Mouse (Mus musculus): ENCODE data around the gene Slc1a6. TPM values are rescaled to one million over a fixed set of nuclear protein-coding genes. Genes with fewer than 3 reads are reported as not detected.

Gene Slc1a6
- polyA plus RNA-seq (2015; fragmentation: Nextera tagmentation; extraction: Ambion mirVana): 0.81 and 1.6 TPM in 2 replicates

DNA sequence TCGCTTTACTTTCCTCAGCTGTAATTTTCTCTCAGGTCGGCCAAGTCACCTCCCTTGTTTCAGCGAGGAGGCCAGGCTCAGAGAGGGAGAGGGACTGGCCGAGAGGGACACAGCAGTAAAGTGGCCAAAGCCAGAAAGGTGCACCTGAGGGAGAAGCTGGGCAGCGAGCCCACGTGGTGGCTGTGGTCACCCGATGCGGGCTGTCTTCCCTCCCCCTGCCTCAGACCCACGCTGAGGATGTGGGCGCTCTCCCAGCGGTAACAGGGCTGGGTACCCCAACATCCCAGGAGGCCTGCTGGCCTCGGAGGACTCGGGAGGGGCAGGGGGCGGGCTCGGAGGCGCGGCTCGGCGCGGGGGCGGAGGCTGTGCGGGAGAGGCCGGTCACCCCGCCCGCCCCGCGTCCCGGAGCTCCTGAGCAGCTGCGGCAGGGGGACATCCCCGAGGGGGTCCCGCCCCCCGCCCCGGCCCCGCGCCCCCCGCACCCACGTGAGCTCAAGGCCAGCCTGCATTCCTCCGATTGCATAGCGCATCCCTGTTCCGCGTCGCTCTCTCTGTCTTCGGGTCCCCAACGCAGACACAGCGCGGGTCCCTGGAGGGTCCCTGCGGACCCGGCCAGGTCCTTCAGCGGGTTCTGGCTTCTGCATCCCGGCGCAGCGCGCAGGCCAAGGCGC, at the start of gene Slc1a6:
Gene Slc1a6, plus strand, starts transcription at position 516 of the 671 bp plus-strand sequence.
- Histone ChIP-seq H3K4me1 (ENCODE audit: control insufficient read depth, insufficient read depth, low read length) (peaks cover 4% of the 10 kb centered on the region), H3K4me3 (ENCODE audit: low read length) (peak within 1 kb of the TSS; percentile 63), H3K27ac (ENCODE audit: low read length) (no peak within 1 kb of the TSS), H3K27me3 (replicated peaks; ENCODE audit: control insufficient read depth, insufficient read depth, low read length) (no peaks in the 10 kb centered on the region), H3K36me3 (ENCODE audit: control insufficient read depth, insufficient read depth, low read length) (no peaks in the 10 kb centered on the region), H3K9ac (ENCODE audit: low read depth, low read length) (peak within 1 kb of the TSS; percentile 74), H3K4me2 (ENCODE audit: low read depth, low read length) (peak within 1 kb of the TSS; percentile 99), H3K9me3 (ENCODE audit: control insufficient read depth, low read length) (no peaks in the 10 kb centered on the region)
- peak; percentile 82 for ATAC-seq
- WGBS: under 1% methylated on average over 36 of the region's 54 CpGs

DNA sequence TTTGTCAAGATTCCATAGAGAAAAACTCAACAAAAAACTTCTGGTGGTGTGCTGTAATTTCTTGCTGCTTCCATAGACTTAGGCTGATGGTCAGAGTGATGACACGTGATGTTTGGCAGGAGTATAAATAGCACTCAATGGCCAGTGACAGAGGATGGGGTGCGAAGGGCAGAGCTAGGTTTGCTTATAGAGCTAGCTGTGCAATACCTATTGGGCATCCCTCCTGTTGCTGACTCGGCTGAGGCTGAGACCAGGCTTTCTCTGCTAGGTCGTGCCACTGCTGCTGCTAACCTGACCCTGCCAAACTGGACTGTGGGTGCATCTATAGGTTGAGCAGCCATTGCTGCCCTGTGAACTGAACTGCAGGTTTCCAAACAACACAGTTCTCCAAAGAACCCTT, 40.5 kb upstream of the Slc1a6 start:
- 84% methylated on average over 4 of the region's 4 CpGs for WGBS

DNA sequence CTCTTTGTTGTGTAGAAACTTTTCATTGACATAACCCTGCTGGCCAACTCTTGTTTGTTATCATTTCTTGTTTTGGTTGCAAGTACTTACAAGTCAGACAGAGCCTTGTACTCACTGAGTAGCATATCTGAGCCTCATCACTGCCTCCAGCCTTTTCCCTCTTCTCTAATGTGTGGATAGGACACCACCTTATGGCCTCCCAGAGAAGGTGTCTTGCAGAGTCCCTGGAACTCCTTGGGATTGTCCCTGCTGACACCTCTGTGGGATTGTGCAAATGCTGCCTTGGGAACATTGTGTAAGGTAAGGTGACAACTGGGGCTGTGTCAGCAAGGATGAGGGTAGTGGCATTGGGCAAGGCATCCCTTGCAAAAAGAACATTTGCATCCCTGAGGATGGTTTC, 36.6 kb upstream of the Slc1a6 start:
- Histone ChIP-seq H3K9ac (ENCODE audit: low read depth, low read length) (no peak overlapping the region), H3K36me3 (ENCODE audit: control insufficient read depth, insufficient read depth, low read length) (no peaks in the 10 kb centered on the region), H3K27ac (ENCODE audit: low read length) (no peak overlapping the region), H3K27me3 (replicated peaks; ENCODE audit: control insufficient read depth, insufficient read depth, low read length) (no peaks in the 10 kb centered on the region), H3K4me3 (ENCODE audit: low read length) (no peak overlapping the region), H3K9me3 (ENCODE audit: control insufficient read depth, low read length) (no peaks in the 10 kb centered on the region), H3K4me1 (ENCODE audit: control insufficient read depth, insufficient read depth, low read length) (peaks cover 7% of the 10 kb centered on the region), H3K4me2 (ENCODE audit: low read depth, low read length) (no peak overlapping the region)
- no peak for ATAC-seq

More for the DNA sequence above, 40.5 kb upstream of the Slc1a6 start:
- ATAC-seq: no peak
- H3K36me3 ChIP-seq (ENCODE audit: control insufficient read depth, insufficient read depth, low read length): no peaks in the 10 kb centered on the region
- H3K4me3 ChIP-seq (ENCODE audit: low read length): no peak overlapping the region
- no peaks in the 10 kb centered on the region for H3K9me3 ChIP-seq (ENCODE audit: control insufficient read depth, low read length)
- H3K9ac ChIP-seq (ENCODE audit: low read depth, low read length): no peak overlapping the region
- no peaks in the 10 kb centered on the region for H3K27me3 ChIP-seq (replicated peaks; ENCODE audit: control insufficient read depth, insufficient read depth, low read length)
- no peaks in the 10 kb centered on the region for H3K4me1 ChIP-seq (ENCODE audit: control insufficient read depth, insufficient read depth, low read length)
- H3K4me2 ChIP-seq (ENCODE audit: low read depth, low read length): no peak overlapping the region
- H3K27ac ChIP-seq (ENCODE audit: low read length): no peak overlapping the region

DNA sequence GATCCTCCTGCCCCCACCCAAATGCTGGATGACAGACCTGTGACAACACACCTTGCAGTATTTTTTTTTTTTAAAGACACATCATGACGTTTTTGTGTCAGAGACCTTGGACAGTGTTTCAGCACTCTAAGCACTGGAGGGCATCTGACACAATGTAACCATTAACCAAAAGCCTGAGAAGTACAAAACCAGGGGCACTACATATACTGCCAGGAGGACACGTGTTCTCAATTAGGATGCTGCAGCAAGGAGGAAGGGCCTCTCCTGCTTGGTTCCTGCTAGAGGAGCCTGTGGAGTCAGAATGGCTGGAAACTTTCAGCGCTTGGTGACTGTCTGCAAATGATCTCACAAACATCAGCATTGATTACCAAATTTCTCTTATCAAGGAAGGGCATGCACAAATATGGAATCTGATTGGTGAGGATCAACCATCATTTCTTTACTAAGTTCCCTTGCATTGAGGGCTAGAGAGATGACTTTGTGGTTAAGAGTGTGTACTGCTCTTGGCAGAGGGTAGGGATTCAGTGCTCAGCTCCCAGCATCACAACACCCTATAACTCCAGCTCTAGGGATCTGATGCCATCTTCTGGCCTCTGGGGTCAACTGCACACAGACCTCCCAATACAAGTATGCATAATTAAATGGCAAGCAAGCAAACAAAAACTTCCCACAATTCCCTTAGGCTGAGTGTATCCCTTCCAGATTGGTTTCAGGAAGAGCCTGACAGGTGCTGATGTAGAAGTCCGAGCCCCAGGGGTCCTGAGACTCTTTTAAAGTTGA, 34.7 kb upstream of the Slc1a6 start:
- ATAC-seq: no peak
- peaks cover 7% of the 10 kb centered on the region for H3K4me1 ChIP-seq (ENCODE audit: control insufficient read depth, insufficient read depth, low read length)
- H3K9ac ChIP-seq (ENCODE audit: low read depth, low read length): no peak overlapping the region
- no peaks in the 10 kb centered on the region for H3K27me3 ChIP-seq (replicated peaks; ENCODE audit: control insufficient read depth, insufficient read depth, low read length)
- H3K9me3 ChIP-seq (ENCODE audit: control insufficient read depth, low read length): no peaks in the 10 kb centered on the region
- no peak overlapping the region for H3K4me3 ChIP-seq (ENCODE audit: low read length)
- H3K4me2 ChIP-seq (ENCODE audit: low read depth, low read length): no peak overlapping the region
- H3K27ac ChIP-seq (ENCODE audit: low read length): no peak overlapping the region
- 56% methylated on average over 4 of the region's 4 CpGs for WGBS
- H3K36me3 ChIP-seq (ENCODE audit: control insufficient read depth, insufficient read depth, low read length): no peaks in the 10 kb centered on the region

DNA sequence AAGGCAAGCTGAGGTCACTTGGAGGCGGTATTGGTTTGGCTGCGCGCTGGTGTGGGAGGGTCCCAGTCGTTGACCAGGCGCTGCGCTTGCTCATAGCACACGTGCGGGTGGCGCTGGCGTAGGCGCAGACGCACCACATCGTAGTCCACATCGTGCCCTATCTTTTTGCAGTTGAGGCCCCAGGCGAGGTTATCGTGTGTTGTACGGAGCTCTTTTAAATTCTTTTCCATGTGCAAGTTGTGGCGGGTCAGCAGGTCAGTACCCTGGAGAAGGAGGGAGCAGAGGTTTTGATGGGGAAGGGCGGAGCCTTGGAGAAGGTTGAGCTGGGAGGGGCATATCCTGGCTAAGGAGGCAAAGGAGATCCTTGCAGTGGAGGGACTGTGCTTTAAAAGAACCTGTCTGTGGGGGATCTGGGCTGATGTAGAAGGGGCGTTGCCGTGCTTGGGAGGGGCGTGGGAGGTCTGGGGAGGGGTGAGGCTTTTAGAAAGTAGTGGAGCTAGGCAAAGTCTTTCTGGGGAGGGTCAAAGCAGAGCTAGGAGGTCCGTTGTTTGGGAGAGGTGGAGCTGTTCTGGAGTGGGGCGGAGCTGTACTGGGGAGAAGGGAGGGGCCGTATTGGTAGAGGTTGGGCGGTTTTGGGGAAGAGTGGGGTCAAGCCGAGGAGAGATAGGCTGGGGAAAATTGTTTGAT, 33.1 kb upstream of the Slc1a6 start:
- H3K9ac ChIP-seq (ENCODE audit: low read depth, low read length): peak overlapping the region; percentile 37; the same call in 1 of the 2 replicates
- peak overlapping the region; percentile 43 for H3K4me3 ChIP-seq (ENCODE audit: low read length)
- peak; percentile 79 for ATAC-seq
- peaks cover 7% of the 10 kb centered on the region for H3K4me1 ChIP-seq (ENCODE audit: control insufficient read depth, insufficient read depth, low read length)
- H3K9me3 ChIP-seq (ENCODE audit: control insufficient read depth, low read length): no peaks in the 10 kb centered on the region
- H3K4me2 ChIP-seq (ENCODE audit: low read depth, low read length): peak overlapping the region; percentile 72
- no peaks in the 10 kb centered on the region for H3K27me3 ChIP-seq (replicated peaks; ENCODE audit: control insufficient read depth, insufficient read depth, low read length)
- H3K36me3 ChIP-seq (ENCODE audit: control insufficient read depth, insufficient read depth, low read length): no peaks in the 10 kb centered on the region
- H3K27ac ChIP-seq (ENCODE audit: low read length): no peak overlapping the region
- WGBS: 2% methylated on average over 27 of the region's 27 CpGs

DNA sequence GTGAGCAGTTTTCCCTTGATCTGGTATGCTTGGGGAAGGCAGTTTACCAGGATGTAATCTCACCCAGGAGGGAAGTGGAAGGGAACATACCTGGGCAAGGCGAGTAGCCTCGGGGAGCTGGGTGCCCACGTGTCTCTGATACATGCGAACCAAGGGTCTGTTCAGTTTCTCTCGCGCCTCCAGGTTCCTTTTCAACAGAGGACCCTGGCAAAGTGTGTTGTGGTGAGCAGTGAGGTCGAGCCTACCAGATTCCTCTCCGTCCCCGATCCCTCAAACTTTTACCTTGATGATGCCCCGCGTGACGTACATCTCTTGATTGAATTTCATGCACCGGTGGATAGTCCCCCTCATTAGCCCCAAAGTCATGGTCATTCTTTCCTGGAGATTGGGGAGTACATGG, 32.1 kb upstream of the Slc1a6 start:
- 80% methylated on average over 13 of the region's 13 CpGs for WGBS
- Histone ChIP-seq H3K9ac (ENCODE audit: low read depth, low read length) (no peak overlapping the region), H3K36me3 (ENCODE audit: control insufficient read depth, insufficient read depth, low read length) (no peaks in the 10 kb centered on the region)

DNA sequence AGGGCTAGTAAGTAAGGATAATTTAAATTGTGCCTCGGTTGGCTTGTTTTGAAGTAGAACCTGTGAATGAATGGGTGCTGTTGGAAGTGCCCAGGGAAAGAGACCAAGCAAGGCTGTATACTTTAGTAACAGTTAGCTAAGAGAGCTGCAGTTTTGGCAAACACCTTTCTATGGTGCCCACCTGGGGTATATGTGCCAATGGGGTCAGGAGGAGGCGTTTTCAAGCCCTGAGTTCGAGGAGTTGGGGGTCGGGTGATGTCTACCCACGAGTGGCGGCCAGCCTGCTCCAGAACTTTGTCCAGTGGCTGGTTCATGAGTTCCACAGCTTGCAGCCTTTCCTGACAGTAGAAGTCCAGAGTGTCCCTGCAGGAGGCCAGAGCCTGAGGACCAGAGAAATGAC, 31.4 kb upstream of the Slc1a6 start:
- H3K36me3 ChIP-seq (ENCODE audit: control insufficient read depth, insufficient read depth, low read length): no peaks in the 10 kb centered on the region
- H3K27ac ChIP-seq (ENCODE audit: low read length): no peak overlapping the region
- no peak overlapping the region for H3K9ac ChIP-seq (ENCODE audit: low read depth, low read length)
- no peak for ATAC-seq
- peaks cover 7% of the 10 kb centered on the region for H3K4me1 ChIP-seq (ENCODE audit: control insufficient read depth, insufficient read depth, low read length)
- H3K27me3 ChIP-seq (replicated peaks; ENCODE audit: control insufficient read depth, insufficient read depth, low read length): no peaks in the 10 kb centered on the region
- H3K9me3 ChIP-seq (ENCODE audit: control insufficient read depth, low read length): no peaks in the 10 kb centered on the region
- no peak overlapping the region for H3K4me2 ChIP-seq (ENCODE audit: low read depth, low read length)
- no peak overlapping the region for H3K4me3 ChIP-seq (ENCODE audit: low read length)
- 91% methylated on average over 6 of the region's 6 CpGs for WGBS

More for the DNA sequence above, 32.1 kb upstream of the Slc1a6 start:
- Histone ChIP-seq H3K27me3 (replicated peaks; ENCODE audit: control insufficient read depth, insufficient read depth, low read length) (no peaks in the 10 kb centered on the region), H3K4me2 (ENCODE audit: low read depth, low read length) (no peak overlapping the region), H3K9me3 (ENCODE audit: control insufficient read depth, low read length) (no peaks in the 10 kb centered on the region), H3K27ac (ENCODE audit: low read length) (no peak overlapping the region), H3K4me1 (ENCODE audit: control insufficient read depth, insufficient read depth, low read length) (peaks cover 7% of the 10 kb centered on the region), H3K4me3 (ENCODE audit: low read length) (no peak overlapping the region)
- no peak for ATAC-seq

DNA sequence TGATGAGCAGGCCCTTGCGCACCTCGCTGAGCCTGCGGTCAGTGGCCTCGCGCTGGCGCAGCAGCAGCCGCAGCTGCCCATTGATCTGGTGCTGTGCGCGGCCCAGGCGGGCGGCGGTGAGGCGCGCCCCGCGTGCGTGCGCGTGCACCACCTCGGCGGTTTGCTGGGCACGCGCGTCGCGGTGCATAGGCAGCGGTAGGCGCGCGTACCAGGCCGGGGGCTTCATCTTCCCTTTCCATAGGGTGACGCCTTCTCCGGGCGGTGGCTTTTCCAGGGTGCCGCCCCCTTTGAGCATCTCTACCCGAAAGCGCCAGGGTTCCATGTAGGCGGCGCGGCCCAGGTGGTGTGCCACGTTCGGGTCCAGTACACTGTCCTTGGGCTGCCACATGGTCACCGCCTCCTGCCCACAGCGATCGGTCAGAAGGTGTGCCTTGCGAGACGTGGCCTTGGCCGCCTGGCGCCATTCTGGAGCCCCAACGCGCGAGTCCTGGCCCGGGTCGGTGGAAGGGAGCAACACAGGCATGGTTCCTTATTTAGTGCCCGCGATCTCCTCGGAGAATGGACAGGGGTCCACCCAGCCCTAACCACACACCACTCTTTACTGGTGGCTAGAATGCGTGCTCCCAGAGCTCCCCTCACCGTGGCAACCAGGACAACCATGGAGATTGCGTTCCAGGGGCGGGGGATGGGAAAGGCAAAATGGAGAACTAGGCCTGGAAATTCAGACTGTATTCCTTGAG, 27.7 kb upstream of the Slc1a6 start, which contains the start of gene Ccdc105:
Gene Ccdc105, minus strand, starts transcription at position 614 of the 740 bp plus-strand sequence.
- 2% methylated on average over 61 of the region's 61 CpGs for WGBS
- peak; percentile 96 for ATAC-seq
- Histone ChIP-seq H3K9ac (ENCODE audit: low read depth, low read length) (peak within 1 kb of the TSS; percentile 74), H3K4me2 (ENCODE audit: low read depth, low read length) (peak within 1 kb of the TSS; percentile 92), H3K9me3 (ENCODE audit: control insufficient read depth, low read length) (no peaks in the 10 kb centered on the region), H3K36me3 (ENCODE audit: control insufficient read depth, insufficient read depth, low read length) (no peaks in the 10 kb centered on the region), H3K27ac (ENCODE audit: low read length) (no peak within 1 kb of the TSS; the same call in 1 of the 2 replicates), H3K4me1 (ENCODE audit: control insufficient read depth, insufficient read depth, low read length) (peaks cover 1% of the 10 kb centered on the region; the same call in 1 of the 2 replicates), H3K27me3 (replicated peaks; ENCODE audit: control insufficient read depth, insufficient read depth, low read length) (no peaks in the 10 kb centered on the region), H3K4me3 (ENCODE audit: low read length) (peak within 1 kb of the TSS; percentile 57)

DNA sequence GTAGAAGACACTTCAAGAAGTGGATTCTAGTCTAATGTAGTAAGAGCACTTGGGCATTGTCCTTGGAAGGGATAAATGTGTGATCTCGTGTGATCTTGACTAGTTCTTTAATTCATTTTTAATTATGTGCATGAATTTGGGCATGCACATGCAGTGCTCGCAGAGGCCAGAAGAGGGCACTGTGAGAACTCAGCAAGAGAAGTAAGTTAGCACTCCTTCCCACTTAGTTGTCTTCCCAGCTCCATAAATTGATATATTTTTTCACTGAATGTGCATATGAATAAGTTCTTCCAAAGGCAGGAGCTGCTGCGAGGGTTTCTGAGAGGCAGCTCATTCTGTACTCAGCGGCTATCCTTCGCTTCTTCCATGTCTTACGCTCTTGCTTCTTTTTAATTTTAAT, 24.3 kb upstream of the Slc1a6 start:
- Histone ChIP-seq H3K9ac (ENCODE audit: low read depth, low read length) (no peak overlapping the region), H3K36me3 (ENCODE audit: control insufficient read depth, insufficient read depth, low read length) (no peaks in the 10 kb centered on the region), H3K27ac (ENCODE audit: low read length) (no peak overlapping the region), H3K4me1 (ENCODE audit: control insufficient read depth, insufficient read depth, low read length) (no peaks in the 10 kb centered on the region), H3K4me3 (ENCODE audit: low read length) (no peak overlapping the region), H3K4me2 (ENCODE audit: low read depth, low read length) (no peak overlapping the region), H3K9me3 (ENCODE audit: control insufficient read depth, low read length) (no peaks in the 10 kb centered on the region), H3K27me3 (replicated peaks; ENCODE audit: control insufficient read depth, insufficient read depth, low read length) (no peaks in the 10 kb centered on the region)
- no peak for ATAC-seq
- 36% methylated on average over 6 of the region's 6 CpGs for WGBS
